Mouse (Mus musculus) c-Kit-positive CD71-positive TER-119-positive erythroid progenitor cells, embryonic 14.5 days (primary cell): ENCODE results near the gene Golgb1.

ENCODE experiments used
- DNase-seq: peaks from one replicate; pipeline ENCODE4 v3.0.0-alpha.2; 2013; ENCODE audit warnings: low spot score

The Golgb1 gene

GRCm38 (mm10) chr16:36944895-36945424 is 70.0 kb downstream of the Golgb1 start:
- no peak for DNase-seq

GRCm38 (mm10) chr16:36946459-36947159 is 71.7 kb downstream of the Golgb1 start:
- DNase-seq: no peak

DNA sequence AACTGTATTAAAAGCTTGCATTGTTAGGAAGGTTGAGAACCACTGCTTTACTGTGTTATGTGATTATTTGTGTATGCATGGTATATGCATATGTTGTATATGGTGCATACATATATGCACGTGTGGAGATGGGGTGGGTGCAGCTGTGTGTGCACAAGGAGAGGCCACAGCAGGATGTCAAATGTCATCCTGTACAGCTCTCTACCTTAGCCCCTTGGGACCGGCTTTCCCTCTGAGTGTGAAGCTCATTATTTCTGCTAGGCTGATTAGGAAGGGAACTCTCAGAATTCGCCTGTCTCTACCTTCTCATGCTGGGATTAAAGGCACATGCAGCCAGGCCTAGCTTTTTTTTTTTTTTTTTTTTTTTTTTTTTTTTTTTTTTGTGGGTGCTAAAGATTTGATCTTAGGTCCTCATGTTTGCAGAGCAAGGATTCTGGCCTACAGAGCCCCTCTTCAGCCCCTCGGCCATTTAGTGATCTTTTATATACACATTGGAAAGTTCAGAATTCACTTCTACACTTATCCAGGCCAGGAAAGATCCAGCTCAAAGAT is 72.8 kb downstream of the Golgb1 start:
- no peak for DNase-seq

- DNase-seq: no peak
Measured at GRCm38 (mm10) chr16:36949614-36950336, 74.8 kb downstream of the Golgb1 start.

GRCm38 (mm10) chr16:36951029-36951428 is 76.1 kb downstream of the Golgb1 start:
- no peak for DNase-seq

DNA sequence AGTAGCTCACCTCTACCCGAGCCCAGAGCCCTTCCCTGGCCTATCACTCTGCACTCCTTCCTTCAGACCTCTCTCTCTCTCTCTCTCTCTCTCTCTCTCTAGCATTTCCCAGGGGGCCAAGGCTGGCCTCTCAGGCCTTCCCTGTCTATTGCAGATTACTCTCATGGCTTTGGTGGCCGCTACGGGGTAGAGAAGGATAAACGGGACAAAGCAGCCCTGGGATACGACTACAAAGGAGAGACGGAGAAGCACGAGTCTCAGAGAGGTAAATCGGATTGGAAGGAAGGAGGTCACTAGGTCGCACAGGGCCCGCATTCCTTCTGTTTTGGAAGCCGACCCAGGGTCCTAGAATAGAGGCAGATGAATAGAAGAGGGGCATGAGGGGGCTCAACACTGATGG is 80.2 kb downstream of the Golgb1 start:
- DNase-seq: no peak

GRCm38 (mm10) chr16:36963415-36963814 is 88.5 kb downstream of the Golgb1 start:
- DNase-seq: no peak

GRCm38 (mm10) chr16:36979127-36979526 is 104.2 kb downstream of the Golgb1 start:
- no peak for DNase-seq
